Mouse (Mus musculus) ES-Bruce4 (cell line): ENCODE measurements around the gene Cemip.

Experiments used
- CTCF ChIP-seq: IDR thresholded peaks from one replicate; pipeline ENCODE4 v1.8.1; 2011; ENCODE audit warnings: low read depth, low read length
- EP300 ChIP-seq: IDR thresholded peaks from 2 replicates; pipeline ENCODE4 v1.6.1; 2011; ENCODE audit warnings: low read depth, low read length; ENCODE audit not compliant: insufficient read depth
- POLR2A ChIP-seq: IDR thresholded peaks from one replicate; pipeline ENCODE4 v1.8.1; 2011; ENCODE audit warnings: low read length; ENCODE audit not compliant: insufficient read depth

DNA sequence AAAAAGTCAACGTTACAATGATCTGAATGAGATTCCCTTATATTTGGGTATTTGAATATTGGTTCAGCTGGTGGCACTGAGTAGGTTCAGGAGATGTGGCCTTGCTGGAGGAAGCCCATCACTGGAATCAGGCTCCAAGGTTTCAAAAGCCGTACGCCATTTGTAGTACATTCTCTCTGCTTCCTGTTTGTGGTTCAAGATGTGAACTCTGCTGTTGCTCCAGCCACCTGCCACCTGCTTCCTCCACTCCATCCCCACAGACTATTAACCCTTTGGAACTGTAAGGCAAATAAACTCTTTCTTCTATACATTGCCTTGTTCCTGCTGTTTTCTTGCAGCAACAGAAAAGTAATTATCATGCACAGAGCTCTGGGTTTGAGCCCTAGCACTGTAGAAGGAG, 174.4 kb downstream of the Cemip start:
- no peak for TF ChIP-seq POLR2A
- TF ChIP-seq CTCF = no peak
- no peak for TF ChIP-seq EP300
